Mouse (Mus musculus) embryonic facial prominence, embryonic 11.5 days (tissue): ENCODE measurements around the gene BC048403. TPM values are rescaled to one million over a fixed set of nuclear protein-coding genes. Genes with fewer than 3 reads are reported as not detected.
"Not testable (repeated sequence)": the region's sequence is repeated elsewhere in the genome, so short reads cannot be mapped to it uniquely, and the experiment has no call there.

ENCODE experiments used
- ATAC-seq: fragments of 200-750 bp; cut with Nextera tagmentation; replicated peaks from 2 replicates; pipeline ENCODE4 v1.8.0; 2017; ENCODE audit warnings: low read depth; ENCODE audit not compliant: insufficient number of reproducible peaks, low FRiP score, low TSS enrichment
- DNase-seq: peaks from one replicate; pipeline ENCODE4 v3.0.0-alpha.2; 2015; ENCODE audit warnings: low spot score
- H3K27ac ChIP-seq: fragments of 300-500 bp; sonication (generic); replicated peaks from 2 replicates; pipeline ENCODE4 v1.5.1; 2014; ENCODE audit warnings: mild to moderate bottlenecking, low read depth, low read length, control low read depth
- H3K27me3 ChIP-seq: fragments of 300-500 bp; sonication (generic); 2 replicates; pipeline ENCODE4 v1.6.1; 2014; ENCODE audit warnings: mild to moderate bottlenecking, low read length, moderate library complexity, mixed read lengths; ENCODE audit not compliant: control insufficient read depth, insufficient read depth
- H3K36me3 ChIP-seq: fragments of 300-500 bp; sonication (generic); replicated peaks from 2 replicates; pipeline ENCODE4 v1.6.1; 2014; ENCODE audit warnings: low read depth, mild to moderate bottlenecking, low read length, moderate library complexity, mixed read lengths; ENCODE audit not compliant: control insufficient read depth, insufficient read depth
- H3K4me1 ChIP-seq: fragments of 300-500 bp; sonication (generic); 2 replicates; pipeline ENCODE4 v1.6.1; 2014; ENCODE audit warnings: low read length, mixed read lengths; ENCODE audit not compliant: control insufficient read depth, insufficient read depth
- H3K4me2 ChIP-seq: fragments of 300-500 bp; sonication (generic); 2 replicates; pipeline ENCODE4 v1.6.1; 2014; ENCODE audit warnings: low read depth, mild to moderate bottlenecking, control low read depth, low read length, moderate library complexity
- H3K4me3 ChIP-seq: fragments of 300-500 bp; sonication (generic); 2 replicates; pipeline ENCODE4 v1.5.1; 2014; ENCODE audit warnings: low read depth, low read length, control low read depth
- H3K9ac ChIP-seq: fragments of 300-500 bp; sonication (generic); replicated peaks from 2 replicates; pipeline ENCODE4 v1.6.1; 2014; ENCODE audit warnings: mild to moderate bottlenecking, control low read depth, low read length
- H3K9me3 ChIP-seq: fragments of 300-500 bp; sonication (generic); replicated peaks from 2 replicates; pipeline ENCODE4 v1.6.1; 2016; ENCODE audit warnings: mild to moderate bottlenecking, low read length, inconsistent platforms, mixed read lengths; ENCODE audit not compliant: control insufficient read depth
- WGBS: fragments of 180-500 bp; shearing (Covaris S2); extraction: QIAGEN DNeasy Blood & Tissue Kit; methylation state at CpG from one replicate; pipeline ENCODE4 v1.1.7; 2014; 5-methylcytosine and 5-hydroxymethylcytosine counted together
- polyA plus RNA-seq: library from polyadenylated mRNA; unstranded; fragments of >200 nt; fragmentation: Nextera tagmentation; extraction: Ambion mirVana; gene quantifications from 2 replicates; pipeline ENCODE4 v1.2.1, GENCODE M21; 2014

Gene BC048403
- polyA plus RNA-seq, 1 experiment from 2014 or later: 3.1 TPM

- ATAC-seq (no peak), DNase-seq (no peak)
- no peaks in the 10 kb centered on the region for H3K36me3 ChIP-seq
- 75% methylated on average over 10 of the region's 13 CpGs for WGBS
- H3K4me3 ChIP-seq: no peak overlapping the region
- no peaks in the 10 kb centered on the region for H3K9me3 ChIP-seq
- H3K9ac ChIP-seq: no peak overlapping the region
- H3K27me3 ChIP-seq: no peaks in the 10 kb centered on the region
- H3K4me2 ChIP-seq: no peak overlapping the region
- no peak overlapping the region for H3K27ac ChIP-seq
- H3K4me1 ChIP-seq: no peaks in the 10 kb centered on the region
Observed at GRCm38 (mm10) chr10:121763191-121763590, 23.5 kb downstream of the BC048403 start.

- no peaks in the 10 kb centered on the region for H3K36me3 ChIP-seq
- H3K4me2 ChIP-seq: no peak overlapping the region
- H3K9ac ChIP-seq: no peak overlapping the region
- ATAC-seq (0 out of 2 replicates have a peak, but pooled peaks have one; percentile 3), DNase-seq (no peak)
- H3K27ac ChIP-seq: no peak overlapping the region
- H3K4me1 ChIP-seq: no peaks in the 10 kb centered on the region
- H3K27me3 ChIP-seq: no peaks in the 10 kb centered on the region
- no peaks in the 10 kb centered on the region for H3K9me3 ChIP-seq
- H3K4me3 ChIP-seq: no peak overlapping the region
- WGBS: 85% methylated on average over 13 of the region's 13 CpGs
Observed at GRCm38 (mm10) chr10:121764469-121765173, 24.9 kb downstream of the BC048403 start.

GRCm38 (mm10) chr10:121765174-121766057 lies 25.7 kb downstream of the BC048403 start:
- Histone ChIP-seq H3K9me3 (no peaks in the 10 kb centered on the region), H3K4me1 (no peaks in the 10 kb centered on the region), H3K4me3 (no peak overlapping the region), H3K27me3 (no peaks in the 10 kb centered on the region), H3K9ac (no peak overlapping the region), H3K36me3 (no peaks in the 10 kb centered on the region), H3K27ac (no peak overlapping the region), H3K4me2 (no peak overlapping the region)
- 74% methylated on average over 10 of the region's 10 CpGs for WGBS
- 0 out of 2 replicates have a peak, but pooled peaks have one; percentile 65 for ATAC-seq
- DNase-seq: peak; percentile 53

GRCm38 (mm10) chr10:121767295-121767694 lies 27.6 kb downstream of the BC048403 start:
- DNase-seq, H3K4me2 ChIP-seq, H3K27ac ChIP-seq, H3K4me3 ChIP-seq, H3K27me3 ChIP-seq, H3K9me3 ChIP-seq, H3K4me1 ChIP-seq, H3K36me3 ChIP-seq, ATAC-seq, H3K9ac ChIP-seq: not testable (repeated sequence)
- 79% methylated on average over 3 of the region's 3 CpGs for WGBS

- no peaks in the 10 kb centered on the region for H3K27me3 ChIP-seq
- no peaks in the 10 kb centered on the region for H3K36me3 ChIP-seq
- no peak overlapping the region for H3K27ac ChIP-seq
- DNase-seq (no peak), ATAC-seq (no peak)
- 87% methylated on average over 5 of the region's 5 CpGs for WGBS
- no peaks in the 10 kb centered on the region for H3K9me3 ChIP-seq
- H3K4me2 ChIP-seq: no peak overlapping the region
- no peaks in the 10 kb centered on the region for H3K4me1 ChIP-seq
- H3K9ac ChIP-seq: no peak overlapping the region
- H3K4me3 ChIP-seq: no peak overlapping the region
Observed at GRCm38 (mm10) chr10:121769711-121770110, 30.0 kb downstream of the BC048403 start.

GRCm38 (mm10) chr10:121770624-121771577 lies 31.2 kb downstream of the BC048403 start:
- 0 out of 2 replicates have a peak overlapping the region, but pooled peaks have one; percentile 6 for H3K4me2 ChIP-seq

GRCm38 (mm10) chr10:121773813-121774212 lies 34.1 kb downstream of the BC048403 start:
- Histone ChIP-seq H3K4me2 (no peak overlapping the region), H3K4me3 (no peak overlapping the region), H3K27ac (no peak overlapping the region), H3K4me1 (no peaks in the 10 kb centered on the region), H3K27me3 (no peaks in the 10 kb centered on the region), H3K9me3 (no peaks in the 10 kb centered on the region), H3K36me3 (no peaks in the 10 kb centered on the region), H3K9ac (no peak overlapping the region)
- no peak for DNase-seq
- no peak for ATAC-seq
- 79% methylated on average over 4 of the region's 4 CpGs for WGBS

More at GRCm38 (mm10) chr10:121770624-121771577, 31.2 kb downstream of the BC048403 start:
- no peaks in the 10 kb centered on the region for H3K27me3 ChIP-seq
- no peaks in the 10 kb centered on the region for H3K9me3 ChIP-seq
- H3K4me3 ChIP-seq: no peak overlapping the region
- ATAC-seq: no peak
- no peak overlapping the region for H3K9ac ChIP-seq
- WGBS: 47% methylated on average over 20 of the region's 20 CpGs
- no peak overlapping the region for H3K27ac ChIP-seq
- DNase-seq: peak; percentile 63
- H3K4me1 ChIP-seq: no peaks in the 10 kb centered on the region
- H3K36me3 ChIP-seq: no peaks in the 10 kb centered on the region
